8 mouse cellular contexts compared by ENCODE assay signal in genomic region chr5:114587908-114588307, GRCm38 (mm10). TPM values are rescaled to one million over a fixed set of nuclear protein-coding genes. Genes with fewer than 3 reads are reported as not detected.
DNase-seq lines count a peak whose midpoint lies in the region; ATAC-seq lines count a peak whose summit lies in the region.

No protein-coding gene starts in this region.

- DNase-seq in CD4-positive, CD25-positive, alpha-beta regulatory T cell, adult 2 months (ENCODE audit: low read depth, low spot score): peak; percentile 74
- DNase-seq in 3T3-L1 (ENCODE audit: low read depth, low spot score): peak; percentile 73
- peak; percentile 64 for DNase-seq in embryo, embryonic 11.5 days (ENCODE audit: low read depth, low spot score)
- peak; percentile 91 for DNase-seq in limb, embryonic 10.5 days (ENCODE audit: low spot score)
- peak; percentile 72 for DNase-seq in retina, embryonic 14.5 days (ENCODE audit: low spot score)
- no peak for DNase-seq in layer of hippocampus, adult 8-10 months (ENCODE audit: low spot score in 2 of 2)
- DNase-seq in right cerebral cortex, adult 2 months (ENCODE audit: low spot score in 2 of 2): no peak

- 38% methylated on average over 9 of the region's 9 CpGs for WGBS in limb, embryonic 10.5 days

- peaks cover 28% of the 10 kb centered on the region for H3K27me3 ChIP-seq in limb, embryonic 10.5 days (ENCODE audit: low read depth, poor library complexity, severe bottlenecking)

- peaks cover 90% of the 10 kb centered on the region for H3K4me1 ChIP-seq in limb, embryonic 10.5 days

- no peaks in the 10 kb centered on the region for H3K36me3 ChIP-seq in limb, embryonic 10.5 days

- no peak overlapping the region for H3K27ac ChIP-seq in limb, embryonic 10.5 days

- no peak overlapping the region for H3K4me3 ChIP-seq in limb, embryonic 10.5 days

- H3K9me3 ChIP-seq in limb, embryonic 10.5 days (replicated peaks): no peaks in the 10 kb centered on the region

- no peak for ATAC-seq in CD4-positive, CD25-positive, alpha-beta regulatory T cell, adult 4 months

RNA-seq across cellular contexts. Expression of gene Fam222a, which starts 20.1 kb away (rescaled TPM):
- polyA plus RNA-seq in CD4-positive, CD25-positive, alpha-beta regulatory T cell, adult 4 months (2017; shearing (Covaris generic)): not detected
- 1.4 and 1.9 TPM in 2 replicates for polyA plus RNA-seq in limb, embryonic 10.5 days (2016; fragmentation: Nextera tagmentation; extraction: Ambion mirVana)
- 1 to 10 TPM; 4.9 to 7.2 (median 6.7) TPM for total RNA-seq in layer of hippocampus, adult 8-10 months (2022)

Comparison
In these comparisons a context has a peak if more than half of its experiments do, and no peak if none do; other contexts are left out.
1. DNase-seq: peak in CD4-positive, CD25-positive, alpha-beta regulatory T cell, adult 2 months (single experiment), 3T3-L1 (single experiment), embryo, embryonic 11.5 days (single experiment), limb, embryonic 10.5 days (single experiment) and retina, embryonic 14.5 days (single experiment); none in layer of hippocampus, adult 8-10 months (0 of 2) and right cerebral cortex, adult 2 months (0 of 2).